Mouse (Mus musculus) MEL (cell line): ENCODE measurements around the gene Erv3.

Experiments used
- CHD2 ChIP-seq: IDR thresholded peaks from 2 replicates; pipeline ENCODE4 v1.6.1; 2011; ENCODE audit warnings: low read length, improper control_type of control experiment
- CTCF ChIP-seq, 3 experiments: IDR thresholded peaks in 2 of 3; conservative IDR thresholded peaks in 1 of 3; 2 replicates each; pipeline ENCODE4 v1.5.1; 2011 to 2012; ENCODE audit warnings: low read length in 3 of 3, low read depth in 2 of 3, mild to moderate bottlenecking in 2 of 3, improper control_type of control experiment in 1 of 3, inconsistent platforms in 1 of 3, mixed read lengths in 1 of 3, moderate library complexity in 1 of 3; ENCODE audit not compliant: control insufficient read depth in 1 of 3, insufficient read depth in 1 of 3, poor library complexity in 1 of 3, severe bottlenecking in 1 of 3
- EP300 ChIP-seq, 2 experiments: IDR thresholded peaks; 2 replicates each; pipeline ENCODE4 v1.6.1; 2011; ENCODE audit warnings: improper control_type of control experiment in 2 of 2, low read length in 2 of 2, low read depth in 1 of 2, mild to moderate bottlenecking in 1 of 2
- GATA1 ChIP-seq: IDR thresholded peaks from 2 replicates; pipeline ENCODE4 v1.6.1; 2011; ENCODE audit warnings: low read depth, low read length, improper control_type of control experiment
- JUND ChIP-seq: IDR thresholded peaks from 2 replicates; pipeline ENCODE4 v1.6.1; 2011; ENCODE audit warnings: low read depth, mild to moderate bottlenecking, improper control_type of control experiment, low read length
- MYC ChIP-seq: IDR thresholded peaks from 2 replicates; pipeline ENCODE4 v1.6.1; 2011; ENCODE audit warnings: low read depth, mild to moderate bottlenecking, low read length, improper control_type of control experiment, moderate library complexity
- NRF1 ChIP-seq: IDR thresholded peaks from 2 replicates; pipeline ENCODE4 v1.6.1; 2014; ENCODE audit warnings: low read depth, mild to moderate bottlenecking, inconsistent platforms, low read length, improper control_type of control experiment, moderate library complexity; ENCODE audit not compliant: poor library complexity, insufficient read depth, severe bottlenecking
- POLR2A ChIP-seq, 2 experiments: IDR thresholded peaks; 2 replicates each; pipeline ENCODE4 v1.6.1; 2011 to 2012; ENCODE audit warnings: low read length in 2 of 2, mild to moderate bottlenecking in 2 of 2, control low read depth in 1 of 2, improper control_type of control experiment in 1 of 2, low read depth in 1 of 2, moderate library complexity in 1 of 2; ENCODE audit not compliant: control insufficient read depth in 1 of 2, insufficient read depth in 1 of 2, poor library complexity in 1 of 2
- POLR2AphosphoS2 ChIP-seq: IDR thresholded peaks from 2 replicates; pipeline ENCODE4 v1.6.1; 2011; ENCODE audit warnings: low read length, improper control_type of control experiment
- SIN3A ChIP-seq: IDR thresholded peaks from 2 replicates; pipeline ENCODE4 v1.6.1; 2012; ENCODE audit warnings: low read length, improper control_type of control experiment, inconsistent platforms
- UBTF ChIP-seq: IDR thresholded peaks from 2 replicates; pipeline ENCODE4 v1.6.1; 2012; ENCODE audit warnings: low read depth, mild to moderate bottlenecking, inconsistent platforms, low read length, improper control_type of control experiment, moderate library complexity, borderline replicate concordance; ENCODE audit not compliant: insufficient read depth
- USF1 ChIP-seq: IDR thresholded peaks from 2 replicates; pipeline ENCODE4 v1.6.1; 2014; ENCODE audit warnings: low read depth, mild to moderate bottlenecking, inconsistent platforms, low read length, improper control_type of control experiment, moderate library complexity
- ZC3H11A ChIP-seq: IDR thresholded peaks from 2 replicates; pipeline ENCODE4 v1.6.1; 2012; ENCODE audit warnings: low read depth, mild to moderate bottlenecking, inconsistent platforms, low read length, improper control_type of control experiment
- ZNF384 ChIP-seq: IDR thresholded peaks from 2 replicates; pipeline ENCODE4 v1.6.1; 2012; ENCODE audit warnings: low read depth, mild to moderate bottlenecking, inconsistent platforms, low read length, improper control_type of control experiment

DNA sequence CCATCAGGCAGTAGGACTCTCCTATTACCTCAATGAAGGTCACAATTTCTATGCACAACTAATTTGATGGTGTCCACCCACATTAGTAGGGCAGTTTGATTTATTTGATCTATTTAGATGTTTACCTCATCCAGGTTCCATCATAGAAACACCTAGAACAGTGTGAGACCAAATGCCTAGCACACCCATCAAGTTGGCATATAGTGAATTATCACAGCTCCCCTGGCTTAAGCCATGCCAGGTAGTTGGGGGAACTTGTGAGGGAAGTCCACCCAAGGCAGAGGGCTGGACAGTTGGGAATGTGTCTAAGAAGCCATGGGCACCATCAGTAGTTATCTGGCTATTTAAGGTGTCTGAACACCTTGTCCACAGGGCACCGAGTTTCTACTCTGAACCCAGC, 46.1 kb downstream of the Erv3 start:
- TF ChIP-seq EP300 (IDR thresholded peaks at IDR 0.05; ENCODE audit: low read depth in 1 of 2, low read length in 2 of 2) (no peak), CTCF (IDR thresholded peaks at IDR 0.05 in 2 of 3, conservative IDR thresholded peaks at IDR 0.05 in 1 of 3; ENCODE audit: control insufficient read depth in 1 of 3, insufficient read depth in 1 of 3, low read depth in 2 of 3, low read length in 3 of 3, poor library complexity in 1 of 3, severe bottlenecking in 1 of 3) (no peak), GATA1 (no peak), POLR2AphosphoS2 (no peak), UBTF (no peak), POLR2A (IDR thresholded peaks at IDR 0.05; ENCODE audit: control insufficient read depth in 1 of 2, insufficient read depth in 1 of 2, low read depth in 1 of 2, low read length in 2 of 2, poor library complexity in 1 of 2) (no peak), NRF1 (no peak), JUND (no peak), SIN3A (no peak), ZC3H11A (no peak), ZNF384 (no peak), USF1 (no peak), CHD2 (no peak), MYC (no peak)
